Mouse (Mus musculus) heart, postnatal 0 days (tissue): Measurements from ENCODE around the gene Phf1.

Source experiments
- CTCF ChIP-seq: IDR thresholded peaks from 2 replicates; pipeline ENCODE4 v1.5.1; 2016; ENCODE audit warnings: antibody characterized with exemption, control low read depth, low read depth
- EP300 ChIP-seq: IDR thresholded peaks from 2 replicates; pipeline ENCODE4 v1.6.1; 2016; ENCODE audit warnings: antibody characterized with exemption, low read depth

GRCm38 (mm10) chr17:26966993-26967392 lies 34.1 kb downstream of the Phf1 start:
- TF ChIP-seq CTCF (no peak), EP300 (no peak)
